Mouse (Mus musculus): ENCODE results near the gene Abhd16a. TPM values are rescaled to one million over a fixed set of nuclear protein-coding genes. Genes with fewer than 3 reads are reported as not detected.

Gene Abhd16a
- total and polyA plus RNA-seq, 3 experiments, result 28.9 to 80.6 (median 35.6) TPM

GRCm38 (mm10) chr17:35100196-35100765 lies 11.2 kb downstream of the Abhd16a start:
- TF ChIP-seq TAL1 (conservative IDR thresholded peaks at IDR 0.05; ENCODE audit: low read depth, low read length), result no peak
- no peak for TF ChIP-seq CTCF (IDR thresholded peaks at IDR 0.05; ENCODE audit: low read depth, low read length)
- TF ChIP-seq GATA2 (IDR thresholded peaks at IDR 0.05; ENCODE audit: borderline replicate concordance, low read depth, low read length), result no peak
- no peak for TF ChIP-seq POLR2AphosphoS5 (IDR thresholded peaks at IDR 0.05; ENCODE audit: insufficient replicate concordance, low read depth, low read length)
- no peak for TF ChIP-seq GATA1 (IDR thresholded peaks at IDR 0.05; ENCODE audit: borderline replicate concordance, low read length)
- Histone ChIP-seq H3K4me3 (ENCODE audit: low read depth, low read length) (no peak overlapping the region), H3K4me1 (ENCODE audit: insufficient read depth, low read depth, low read length) (peaks cover 81% of the 10 kb centered on the region), H3K36me3 (replicated peaks) (peaks cover 96% of the 10 kb centered on the region), H3K9me3 (replicated peaks) (no peaks in the 10 kb centered on the region), H3K27me3 (ENCODE audit: insufficient read depth, low read length) (no peaks in the 10 kb centered on the region)
- no peak for ATAC-seq (ENCODE audit: extremely low read depth, insufficient number of reproducible peaks, low FRiP score, poor library complexity, severe bottlenecking)
- DNase-seq (ENCODE audit: low spot score), result no peak

- ATAC-seq (ENCODE audit: extremely low read depth, insufficient number of reproducible peaks, low FRiP score, poor library complexity, severe bottlenecking), result no peak
- no peak for DNase-seq (ENCODE audit: low spot score)
- Histone ChIP-seq H3K4me1 (ENCODE audit: insufficient read depth, low read depth, low read length) (peaks cover 86% of the 10 kb centered on the region), H3K36me3 (replicated peaks) (peaks cover 87% of the 10 kb centered on the region), H3K27me3 (ENCODE audit: insufficient read depth, low read length) (no peaks in the 10 kb centered on the region), H3K9me3 (replicated peaks) (no peaks in the 10 kb centered on the region), H3K4me3 (ENCODE audit: low read depth, low read length) (no peak overlapping the region)
- no peak for TF ChIP-seq GATA2 (IDR thresholded peaks at IDR 0.05; ENCODE audit: borderline replicate concordance, low read depth, low read length)
- no peak for TF ChIP-seq GATA1 (IDR thresholded peaks at IDR 0.05; ENCODE audit: borderline replicate concordance, low read length)
- TF ChIP-seq CTCF (IDR thresholded peaks at IDR 0.05; ENCODE audit: low read depth, low read length), result no peak
- TF ChIP-seq TAL1 (conservative IDR thresholded peaks at IDR 0.05; ENCODE audit: low read depth, low read length), result no peak
- TF ChIP-seq POLR2AphosphoS5 (IDR thresholded peaks at IDR 0.05; ENCODE audit: insufficient replicate concordance, low read depth, low read length), result no peak
These were observed 12.1 kb downstream of the Abhd16a start for GRCm38 (mm10) chr17:35101161-35101560.

- Histone ChIP-seq H3K4me3 (ENCODE audit: low read depth, low read length) (no peak overlapping the region; the same call in 1 of the 2 replicates), H3K36me3 (replicated peaks) (peaks cover 76% of the 10 kb centered on the region), H3K9me3 (replicated peaks) (no peaks in the 10 kb centered on the region), H3K27me3 (ENCODE audit: insufficient read depth, low read length) (no peaks in the 10 kb centered on the region), H3K4me1 (ENCODE audit: insufficient read depth, low read depth, low read length) (peaks cover 86% of the 10 kb centered on the region)
- ATAC-seq (ENCODE audit: extremely low read depth, insufficient number of reproducible peaks, low FRiP score, poor library complexity, severe bottlenecking) (no peak), DNase-seq (ENCODE audit: low spot score) (no peak)
- TF ChIP-seq CTCF (IDR thresholded peaks at IDR 0.05; ENCODE audit: low read depth, low read length) (no peak), POLR2AphosphoS5 (IDR thresholded peaks at IDR 0.05; ENCODE audit: insufficient replicate concordance, low read depth, low read length) (no peak), TAL1 (conservative IDR thresholded peaks at IDR 0.05; ENCODE audit: low read depth, low read length) (no peak), GATA1 (IDR thresholded peaks at IDR 0.05; ENCODE audit: borderline replicate concordance, low read length) (no peak), GATA2 (IDR thresholded peaks at IDR 0.05; ENCODE audit: borderline replicate concordance, low read depth, low read length) (no peak)
These were observed 13.2 kb downstream of the Abhd16a start for GRCm38 (mm10) chr17:35102299-35102698.

GRCm38 (mm10) chr17:35103221-35103690 lies 14.2 kb downstream of the Abhd16a start:
- Histone ChIP-seq H3K27me3 (ENCODE audit: insufficient read depth, low read length) (no peaks in the 10 kb centered on the region), H3K36me3 (replicated peaks) (peaks cover 66% of the 10 kb centered on the region), H3K4me1 (ENCODE audit: insufficient read depth, low read depth, low read length) (peaks cover 83% of the 10 kb centered on the region), H3K9me3 (replicated peaks) (no peaks in the 10 kb centered on the region), H3K4me3 (ENCODE audit: low read depth, low read length) (peak overlapping the region; percentile 49; the same call in 1 of the 2 replicates)
- DNase-seq (ENCODE audit: low spot score) (no peak), ATAC-seq (ENCODE audit: extremely low read depth, insufficient number of reproducible peaks, low FRiP score, poor library complexity, severe bottlenecking) (no peak)
- TF ChIP-seq TAL1 (conservative IDR thresholded peaks at IDR 0.05; ENCODE audit: low read depth, low read length), result no peak
- no peak for TF ChIP-seq CTCF (IDR thresholded peaks at IDR 0.05; ENCODE audit: low read depth, low read length)
- no peak for TF ChIP-seq GATA1 (IDR thresholded peaks at IDR 0.05; ENCODE audit: borderline replicate concordance, low read length)
- no peak for TF ChIP-seq GATA2 (IDR thresholded peaks at IDR 0.05; ENCODE audit: borderline replicate concordance, low read depth, low read length)

- Histone ChIP-seq H3K4me3 (ENCODE audit: low read depth, low read length) (no peak overlapping the region; the same call in 1 of the 2 replicates), H3K27me3 (ENCODE audit: insufficient read depth, low read length) (no peaks in the 10 kb centered on the region), H3K9me3 (replicated peaks) (no peaks in the 10 kb centered on the region), H3K36me3 (replicated peaks) (peaks cover 58% of the 10 kb centered on the region), H3K4me1 (ENCODE audit: insufficient read depth, low read depth, low read length) (peaks cover 85% of the 10 kb centered on the region)
- no peak for DNase-seq (ENCODE audit: low spot score)
- TF ChIP-seq TAL1 (conservative IDR thresholded peaks at IDR 0.05; ENCODE audit: low read depth, low read length), result no peak
- TF ChIP-seq GATA1 (IDR thresholded peaks at IDR 0.05; ENCODE audit: borderline replicate concordance, low read length), result no peak
- TF ChIP-seq CTCF (IDR thresholded peaks at IDR 0.05; ENCODE audit: low read depth, low read length), result no peak
- no peak for TF ChIP-seq POLR2AphosphoS5 (IDR thresholded peaks at IDR 0.05; ENCODE audit: insufficient replicate concordance, low read depth, low read length)
- no peak for TF ChIP-seq GATA2 (IDR thresholded peaks at IDR 0.05; ENCODE audit: borderline replicate concordance, low read depth, low read length)
- ATAC-seq (ENCODE audit: extremely low read depth, insufficient number of reproducible peaks, low FRiP score, poor library complexity, severe bottlenecking), result no peak
These were observed 15.0 kb downstream of the Abhd16a start for GRCm38 (mm10) chr17:35104079-35104478.

- DNase-seq (ENCODE audit: low spot score) (no peak), ATAC-seq (ENCODE audit: extremely low read depth, insufficient number of reproducible peaks, low FRiP score, poor library complexity, severe bottlenecking) (no peak; the same call in 1 of the 2 replicates)
- H3K27me3 ChIP-seq (ENCODE audit: insufficient read depth, low read length), result no peaks in the 10 kb centered on the region
- peaks cover 80% of the 10 kb centered on the region for H3K4me1 ChIP-seq (ENCODE audit: insufficient read depth, low read depth, low read length)
- no peaks in the 10 kb centered on the region for H3K9me3 ChIP-seq (replicated peaks)
- H3K36me3 ChIP-seq (replicated peaks), result peaks cover 51% of the 10 kb centered on the region
- TF ChIP-seq POLR2AphosphoS5 (IDR thresholded peaks at IDR 0.05; ENCODE audit: insufficient replicate concordance, low read depth, low read length), result no peak
- TF ChIP-seq TAL1 (conservative IDR thresholded peaks at IDR 0.05; ENCODE audit: low read depth, low read length), result peak; percentile 56
- H3K4me3 ChIP-seq (ENCODE audit: low read depth, low read length), result no peak overlapping the region
These were observed 15.7 kb downstream of the Abhd16a start for GRCm38 (mm10) chr17:35104754-35105153.

All from G1E (cell line).